Mouse (Mus musculus) neutrophil, adult 5-6 weeks (primary cell): ENCODE data around the gene Ikzf1. TPM values are rescaled to one million over a fixed set of nuclear protein-coding genes. Genes with fewer than 3 reads are reported as not detected.

Experiments used
- ATAC-seq: fragments of 151-379, 151-347 bp; 2 replicates; pipeline ENCODE4 v1.8.0; 2017; ENCODE audit warnings: mild to moderate bottlenecking, moderate TSS enrichment; ENCODE audit not compliant: insufficient number of reproducible peaks, poor library complexity, low FRiP score, severe bottlenecking; ENCODE audit errors: extremely low read depth
- total RNA-seq: library from RNA; stranded (forward); fragments of 200-1000 nt; gene quantifications from 2 replicates; pipeline ENCODE4 v1.2.3, GENCODE M21; 2017

The Ikzf1 gene
- total RNA-seq, 1 experiment from 2014 or later = 150 TPM

DNA sequence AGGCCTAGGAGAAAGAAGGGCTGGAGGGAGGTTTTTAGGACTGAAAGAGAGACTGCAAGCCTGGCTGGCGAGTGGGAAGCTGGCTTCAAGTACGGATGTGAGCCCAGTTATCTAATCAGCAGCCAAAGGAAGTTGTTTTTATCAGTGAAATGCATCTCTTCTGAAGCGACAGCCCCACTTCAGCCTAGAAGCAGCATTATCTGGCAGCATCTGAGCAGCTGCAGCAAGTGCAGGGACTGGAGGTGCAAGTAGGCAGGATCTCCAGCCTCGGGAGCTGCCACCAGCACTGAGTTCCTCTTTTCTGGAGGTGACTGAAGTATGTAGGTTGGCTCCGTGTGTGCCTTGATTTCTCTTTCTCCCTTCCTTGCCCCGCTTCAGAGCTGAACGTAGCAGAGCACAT is 26.9 kb downstream of the Ikzf1 start:
- ATAC-seq = peak; percentile 50; the same call in 1 of the 2 replicates

GRCm38 (mm10) chr11:11714676-11715075 is 29.9 kb downstream of the Ikzf1 start:
- no peak for ATAC-seq

DNA sequence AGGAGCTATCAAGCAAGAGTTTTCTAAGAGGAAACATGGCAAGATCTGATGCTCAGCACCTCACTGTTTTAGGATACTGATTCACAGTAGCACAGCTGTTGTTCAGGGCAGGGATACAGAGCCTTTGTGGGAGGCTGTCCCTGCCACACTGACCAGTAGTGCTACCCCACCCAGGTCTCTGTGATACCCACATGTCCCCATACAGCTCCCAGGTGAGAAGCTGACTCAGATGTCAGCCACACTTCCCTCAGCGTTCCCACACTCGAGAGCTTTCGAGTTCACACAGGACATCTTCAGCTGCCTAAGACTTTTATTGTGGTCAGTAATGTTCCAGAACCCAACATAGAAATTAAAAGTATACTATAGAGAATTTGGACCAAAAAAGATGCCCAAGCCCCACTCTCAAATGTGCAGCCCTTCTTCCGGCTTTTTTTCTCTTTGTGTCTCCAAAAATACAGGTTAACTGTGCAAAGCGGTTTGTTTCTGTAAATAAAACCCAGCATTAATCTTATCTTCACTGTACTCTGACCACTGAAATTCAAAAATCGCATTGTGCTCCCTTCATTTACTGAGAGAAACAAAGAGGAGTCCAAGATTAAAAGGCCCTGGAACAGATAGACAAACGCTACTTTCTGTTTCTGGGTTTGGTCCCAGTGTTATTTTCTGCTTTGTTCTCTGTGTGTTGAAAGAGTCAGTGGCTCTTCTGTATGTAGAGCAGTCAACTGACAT is 31.3 kb downstream of the Ikzf1 start:
- no peak for ATAC-seq

GRCm38 (mm10) chr11:11716692-11717037 is 31.9 kb downstream of the Ikzf1 start:
- ATAC-seq = peak; percentile 47

DNA sequence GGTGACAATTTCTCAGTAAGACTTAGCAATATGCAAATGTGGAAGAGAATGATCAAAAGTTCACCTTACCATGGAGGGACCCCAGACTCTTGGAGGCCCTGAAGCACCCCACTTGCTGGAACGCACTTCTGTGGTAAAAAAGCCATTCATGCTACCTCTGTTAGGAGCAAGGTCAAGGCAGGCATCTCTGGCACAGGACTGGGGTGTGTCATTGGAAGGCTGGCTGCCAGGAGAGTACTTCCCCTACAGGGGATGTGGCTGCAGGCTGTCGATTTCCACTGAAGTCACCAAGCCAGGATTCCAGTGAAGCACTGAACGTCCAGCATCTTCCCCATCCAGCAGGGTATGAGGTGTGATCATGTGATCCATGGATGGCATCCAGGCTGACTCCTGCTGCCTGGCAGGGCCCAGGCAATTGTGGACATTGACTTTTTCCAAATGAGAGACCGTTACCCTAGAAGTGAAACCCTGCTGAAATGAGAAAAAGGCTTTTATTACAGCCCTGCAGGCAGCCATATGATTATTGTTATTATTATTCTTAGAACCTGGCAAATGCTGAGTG is 32.9 kb downstream of the Ikzf1 start:
- no peak for ATAC-seq

DNA sequence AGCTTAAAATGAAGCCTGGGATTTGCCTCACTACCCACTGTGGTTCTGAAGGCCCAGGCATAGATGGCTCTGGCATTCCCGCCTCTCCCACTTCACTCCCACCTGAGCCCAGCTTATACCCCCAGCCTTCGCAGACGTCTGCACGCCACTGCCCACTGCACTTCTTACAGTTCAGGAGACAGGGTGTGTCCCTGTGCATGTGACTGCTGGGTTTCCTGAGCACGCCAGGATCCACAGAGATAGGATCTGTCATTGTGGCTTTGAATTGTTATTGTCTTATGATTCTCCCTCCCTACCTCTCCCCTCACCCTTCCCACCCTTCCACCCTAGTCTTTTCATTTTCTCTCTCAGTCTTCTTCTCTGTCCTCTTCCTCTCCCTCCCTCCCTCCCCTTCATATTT is 34.9 kb downstream of the Ikzf1 start:
- ATAC-seq = no peak

GRCm38 (mm10) chr11:11725252-11725875 is 40.6 kb downstream of the Ikzf1 start:
- no peak for ATAC-seq

- peak; percentile 21; the same call in 1 of the 2 replicates for ATAC-seq
These were observed 41.2 kb downstream of the Ikzf1 start for GRCm38 (mm10) chr11:11725876-11726525.

- no peak for ATAC-seq
These were observed 42.0 kb downstream of the Ikzf1 start for GRCm38 (mm10) chr11:11726807-11727276.

DNA sequence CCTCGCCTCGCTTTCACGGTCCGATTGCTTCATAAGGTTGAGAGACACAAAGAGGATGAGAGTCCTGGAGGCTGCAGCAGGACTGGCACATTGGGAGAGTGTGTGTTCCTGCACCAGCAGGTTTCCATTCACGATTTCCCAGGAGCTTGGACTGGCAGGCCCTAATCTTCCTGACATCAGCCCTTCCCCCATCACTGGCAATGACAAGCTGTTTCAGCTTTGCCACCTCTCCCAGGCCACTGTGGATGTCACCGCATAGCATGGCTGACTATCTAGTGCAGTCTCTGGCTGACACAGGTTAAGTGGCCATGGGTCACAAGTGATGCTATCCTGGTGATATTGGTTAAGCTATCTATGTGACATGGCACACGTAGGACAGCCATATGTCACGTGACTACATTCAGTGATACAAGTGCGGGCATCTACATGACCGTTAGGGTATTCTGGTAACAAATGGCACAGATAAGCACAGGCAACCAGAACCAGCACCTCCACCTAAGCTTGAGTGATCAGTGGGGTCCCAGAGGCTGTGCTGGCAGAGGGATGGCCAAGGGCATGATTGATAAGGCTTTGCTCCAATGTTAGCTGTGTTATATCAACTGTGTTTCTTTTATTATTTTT is 43.2 kb downstream of the Ikzf1 start:
- no peak for ATAC-seq

- ATAC-seq = no peak
These were observed 44.4 kb downstream of the Ikzf1 start for GRCm38 (mm10) chr11:11729216-11729615.

- peak; percentile 45; the same call in 1 of the 2 replicates for ATAC-seq
These were observed 45.3 kb downstream of the Ikzf1 start for GRCm38 (mm10) chr11:11730062-11730461.

DNA sequence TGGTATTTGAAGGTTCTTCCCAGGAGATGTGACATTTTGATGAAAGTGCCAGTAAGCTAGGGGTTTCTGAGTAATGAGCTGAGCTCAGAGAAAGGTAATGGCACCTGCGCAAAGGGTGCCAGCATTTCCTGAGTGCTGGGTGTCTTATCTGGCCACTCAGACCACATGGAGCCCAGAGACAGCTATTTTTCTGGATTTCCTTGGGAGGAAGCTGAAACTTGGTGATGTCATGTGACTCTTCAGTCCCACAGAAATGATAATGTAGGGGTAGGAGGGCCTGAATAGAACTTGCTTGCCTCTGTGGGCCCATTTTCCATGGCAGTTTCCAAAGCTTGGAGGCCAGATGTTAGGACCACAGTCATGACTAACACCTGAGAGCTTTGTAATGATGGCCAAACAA is 46.9 kb downstream of the Ikzf1 start:
- ATAC-seq = no peak

GRCm38 (mm10) chr11:11732972-11733770 is 48.4 kb downstream of the Ikzf1 start:
- no peak for ATAC-seq

DNA sequence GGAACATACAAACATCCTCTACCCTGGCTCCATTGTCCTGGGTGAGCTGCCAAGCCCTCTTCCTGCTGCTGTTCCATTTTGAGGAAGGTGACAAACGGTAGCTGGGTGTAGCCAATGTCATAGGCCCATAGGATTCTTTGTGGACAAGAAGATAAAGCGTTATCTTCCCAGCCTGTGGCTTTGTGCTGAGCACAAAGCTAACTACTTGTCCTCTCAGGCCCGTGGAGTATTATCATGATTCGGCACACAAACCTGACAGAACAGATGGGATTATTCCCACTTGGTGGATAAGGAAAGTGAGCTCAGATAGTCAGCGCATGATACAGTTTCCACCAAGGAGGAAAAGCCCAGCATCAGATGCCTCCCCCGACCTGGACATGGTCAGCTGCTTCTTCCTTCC is 50.4 kb downstream of the Ikzf1 start:
- ATAC-seq = no peak

DNA sequence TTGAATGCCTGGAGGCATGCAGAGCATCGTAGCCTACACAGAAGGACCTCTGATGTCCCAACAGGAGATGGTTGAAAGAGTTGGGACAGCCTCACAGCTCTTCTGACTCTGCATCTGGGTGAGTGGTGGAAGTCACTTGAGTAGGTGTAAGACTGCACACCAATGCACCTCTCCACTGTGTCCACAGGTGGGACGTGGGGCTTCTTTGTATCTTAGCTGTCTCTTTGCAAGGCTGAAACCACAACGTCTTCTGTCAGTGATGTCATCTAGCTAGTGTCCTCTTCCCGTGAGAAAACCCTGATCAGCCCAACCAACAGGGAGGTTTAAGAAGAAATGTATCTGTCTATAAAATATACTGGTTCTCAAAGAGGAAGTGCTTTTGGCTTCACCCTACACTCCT is 52.1 kb downstream of the Ikzf1 start:
- ATAC-seq = peak; percentile 43; the same call in 1 of the 2 replicates

- no peak for ATAC-seq
These were observed 52.8 kb downstream of the Ikzf1 start for GRCm38 (mm10) chr11:11737562-11737961.

- no peak for ATAC-seq
These were observed 54.3 kb downstream of the Ikzf1 start for GRCm38 (mm10) chr11:11739054-11739453.

DNA sequence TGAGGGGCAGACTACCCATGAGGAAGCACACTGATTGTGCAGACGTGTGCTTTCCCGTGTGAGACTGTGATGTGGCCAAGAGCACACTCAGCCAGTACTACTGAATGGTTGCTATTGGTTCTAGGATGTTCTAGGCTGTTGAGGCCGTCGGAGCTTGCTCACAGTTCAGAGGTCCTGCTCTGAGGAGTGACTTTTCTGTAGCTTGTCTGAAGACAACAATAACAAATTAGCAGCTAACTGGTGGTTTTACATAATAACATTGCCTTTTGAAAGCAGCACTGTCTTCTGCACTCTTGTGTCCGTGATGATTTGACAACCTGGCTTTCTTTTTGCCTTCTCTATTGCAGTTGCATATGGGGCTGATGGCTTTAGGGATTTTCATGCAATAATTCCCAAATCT is 55.8 kb downstream of the Ikzf1 start:
- no peak for ATAC-seq
